Mouse (Mus musculus) heart, embryonic 14.5 days (tissue): Measurements from ENCODE around the gene Lrrfip1. TPM values are rescaled to one million over a fixed set of nuclear protein-coding genes. Genes with fewer than 3 reads are reported as not detected.

Experiments used
- ATAC-seq: fragments of 200-750 bp; cut with Nextera tagmentation; 2 replicates; pipeline ENCODE4 v1.8.0; 2017; ENCODE audit warnings: low read depth, moderate TSS enrichment; ENCODE audit not compliant: insufficient number of reproducible peaks, insufficient read depth, low FRiP score
- H3K27ac ChIP-seq, 2 experiments: fragments of 200-500 bp in 1 of 2; fragments of 300-500 bp in 1 of 2; sonication (generic) in 1 of 2; replicated peaks in 1 of 2; 2 replicates each; pipeline ENCODE4 v1.5.1; 2012 to 2014; ENCODE audit warnings: low read depth in 2 of 2, low read length in 2 of 2, control low read depth in 1 of 2, mild to moderate bottlenecking in 1 of 2, mixed read lengths in 1 of 2; ENCODE audit not compliant: control insufficient read depth in 1 of 2, insufficient read depth in 1 of 2
- H3K27me3 ChIP-seq: fragments of 300-500 bp; sonication (generic); 2 replicates; pipeline ENCODE4 v1.6.1; 2014; ENCODE audit warnings: mild to moderate bottlenecking, low read length, control low read depth; ENCODE audit not compliant: control insufficient read depth, insufficient read depth
- H3K36me3 ChIP-seq: fragments of 300-500 bp; sonication (generic); 2 replicates; pipeline ENCODE4 v1.6.1; 2014; ENCODE audit warnings: mild to moderate bottlenecking, control low read depth, low read length, mixed read lengths; ENCODE audit not compliant: control insufficient read depth, insufficient read depth
- H3K4me1 ChIP-seq, 2 experiments: fragments of 200-500 bp in 1 of 2; fragments of 300-500 bp in 1 of 2; sonication (generic) in 1 of 2; 2 replicates each; pipeline ENCODE4 v1.6.1; 2012 to 2014; ENCODE audit warnings: low read length in 2 of 2, control low read depth in 1 of 2, mixed read lengths in 1 of 2; ENCODE audit not compliant: control insufficient read depth in 2 of 2, insufficient read depth in 2 of 2
- H3K4me2 ChIP-seq: fragments of 300-500 bp; sonication (generic); 2 replicates; pipeline ENCODE4 v1.6.1; 2014; ENCODE audit warnings: mild to moderate bottlenecking, low read length
- H3K4me3 ChIP-seq, 2 experiments: fragments of 200-500 bp in 1 of 2; fragments of 300-500 bp in 1 of 2; sonication (generic) in 1 of 2; 2 replicates each; pipeline ENCODE4 v1.5.1; 2012 to 2014; ENCODE audit warnings: low read length in 2 of 2, mild to moderate bottlenecking in 2 of 2, control low read depth in 1 of 2, low read depth in 1 of 2, moderate library complexity in 1 of 2; ENCODE audit not compliant: control insufficient read depth in 1 of 2, insufficient read depth in 1 of 2
- H3K9ac ChIP-seq: fragments of 300-500 bp; sonication (generic); 2 replicates; pipeline ENCODE4 v1.6.1; 2014; ENCODE audit warnings: mild to moderate bottlenecking, low read length
- H3K9me3 ChIP-seq: fragments of 300-500 bp; sonication (generic); 2 replicates; pipeline ENCODE4 v1.6.1; 2016; ENCODE audit warnings: low read length, control low read depth; ENCODE audit not compliant: control insufficient read depth
- WGBS: fragments of 180-500 bp; shearing (Covaris S2); extraction: QIAGEN DNeasy Blood & Tissue Kit; methylation state at CpG from one replicate; pipeline ENCODE4 v1.1.7; 2014; 5-methylcytosine and 5-hydroxymethylcytosine counted together
- polyA plus RNA-seq: library from polyadenylated mRNA; unstranded; fragments of >200 nt; fragmentation: Nextera tagmentation; extraction: Ambion mirVana; gene quantifications from 2 replicates; pipeline ENCODE4 v1.2.1, GENCODE M21; 2014

The Lrrfip1 gene
- polyA plus RNA-seq, 1 experiment from 2014 or later, result 151 TPM

DNA sequence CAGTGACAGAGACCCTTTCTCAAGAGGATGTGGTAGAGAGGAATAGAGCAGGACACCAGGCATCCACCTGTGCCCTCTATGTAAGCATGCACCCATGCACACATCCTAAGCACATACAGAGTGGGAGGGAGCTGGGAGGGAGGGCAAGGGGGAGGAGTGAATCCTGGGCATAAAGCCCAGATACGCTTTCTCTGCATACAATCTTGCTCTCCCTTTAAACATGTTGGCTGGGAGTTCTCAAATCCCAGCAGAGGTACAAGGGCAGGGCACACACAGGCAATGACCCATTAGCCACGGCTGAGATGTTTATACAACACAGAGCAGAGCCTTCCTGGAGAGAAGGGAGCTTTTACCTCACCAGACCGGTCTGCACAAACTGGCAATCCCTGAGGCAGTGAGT lies 35.5 kb upstream of the Lrrfip1 start:
- peaks cover 28% of the 10 kb centered on the region for H3K27me3 ChIP-seq
- H3K27ac ChIP-seq, result peak overlapping the region; percentile 12 to 29; a peak in 2 of 4 replicates
- peak; percentile 54 for ATAC-seq
- no peak overlapping the region for H3K4me3 ChIP-seq
- peaks cover 13 to 22% of the 10 kb centered on the region in 2 experiments for H3K4me1 ChIP-seq
- no peak overlapping the region; the same call in 1 of the 2 replicates for H3K4me2 ChIP-seq
- no peaks in the 10 kb centered on the region for H3K36me3 ChIP-seq
- no peaks in the 10 kb centered on the region for H3K9me3 ChIP-seq
- 16% methylated on average over 3 of the region's 3 CpGs for WGBS
- H3K9ac ChIP-seq, result no peak overlapping the region

DNA sequence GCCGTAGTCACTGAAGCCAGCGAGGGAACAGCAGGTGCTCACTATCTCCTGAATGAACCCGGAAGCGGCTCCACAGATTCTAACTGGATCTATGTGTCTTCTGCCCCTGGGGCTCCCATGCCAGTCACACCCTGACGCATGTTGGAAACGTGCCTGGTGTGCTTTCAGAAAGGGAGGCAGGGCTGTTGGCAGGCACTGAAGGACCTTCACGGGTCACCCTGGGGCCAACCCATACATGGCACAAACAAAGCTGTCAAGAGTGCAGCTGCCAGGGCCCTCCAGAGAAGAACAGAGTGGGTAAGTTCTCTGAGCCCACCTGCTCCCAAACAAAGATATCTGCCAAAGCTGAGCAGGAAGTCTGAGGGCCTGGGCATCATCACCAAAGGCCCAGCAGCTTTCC lies 31.0 kb upstream of the Lrrfip1 start:
- Histone ChIP-seq H3K27ac (peak overlapping the region; percentile 55 to 66; a peak in 3 of 4 replicates), H3K36me3 (no peaks in the 10 kb centered on the region), H3K9me3 (no peaks in the 10 kb centered on the region), H3K4me1 (peaks cover 26 to 45% of the 10 kb centered on the region in 2 experiments), H3K4me3 (no peak overlapping the region), H3K9ac (peak overlapping the region; percentile 53; the same call in 1 of the 2 replicates), H3K27me3 (no peaks in the 10 kb centered on the region; the same call in 1 of the 2 replicates), H3K4me2 (peak overlapping the region; percentile 13)
- peak; percentile 41; the same call in 1 of the 2 replicates for ATAC-seq
- WGBS, result 46% methylated on average over 7 of the region's 7 CpGs

DNA sequence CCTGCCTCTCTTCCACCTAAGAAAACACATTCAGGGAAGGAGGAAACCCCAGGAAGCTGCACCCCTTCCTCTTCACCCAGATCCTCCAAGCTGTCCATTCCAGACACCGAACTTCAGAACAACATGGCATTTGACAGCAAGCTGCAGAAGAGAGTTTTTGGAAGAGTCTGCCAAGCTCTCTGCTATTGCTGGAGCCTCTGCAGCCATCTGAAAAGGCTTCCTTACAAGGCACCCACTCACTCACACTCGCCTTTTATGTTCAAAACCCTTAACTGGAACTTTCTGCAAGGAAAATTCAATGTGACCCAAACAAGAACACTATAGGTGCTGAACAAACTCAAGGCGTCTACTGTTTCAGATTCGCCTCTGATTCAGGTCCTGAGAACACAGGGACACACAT lies 29.9 kb upstream of the Lrrfip1 start:
- H3K4me2 ChIP-seq, result no peak overlapping the region
- no peaks in the 10 kb centered on the region for H3K27me3 ChIP-seq
- no peaks in the 10 kb centered on the region for H3K9me3 ChIP-seq
- H3K36me3 ChIP-seq, result no peaks in the 10 kb centered on the region
- H3K4me1 ChIP-seq, result peaks cover 31 to 43% of the 10 kb centered on the region in 2 experiments
- H3K9ac ChIP-seq, result no peak overlapping the region
- WGBS, result 78% methylated on average over 4 of the region's 4 CpGs
- no peak overlapping the region for H3K4me3 ChIP-seq
- no peak overlapping the region for H3K27ac ChIP-seq
- no peak for ATAC-seq

DNA sequence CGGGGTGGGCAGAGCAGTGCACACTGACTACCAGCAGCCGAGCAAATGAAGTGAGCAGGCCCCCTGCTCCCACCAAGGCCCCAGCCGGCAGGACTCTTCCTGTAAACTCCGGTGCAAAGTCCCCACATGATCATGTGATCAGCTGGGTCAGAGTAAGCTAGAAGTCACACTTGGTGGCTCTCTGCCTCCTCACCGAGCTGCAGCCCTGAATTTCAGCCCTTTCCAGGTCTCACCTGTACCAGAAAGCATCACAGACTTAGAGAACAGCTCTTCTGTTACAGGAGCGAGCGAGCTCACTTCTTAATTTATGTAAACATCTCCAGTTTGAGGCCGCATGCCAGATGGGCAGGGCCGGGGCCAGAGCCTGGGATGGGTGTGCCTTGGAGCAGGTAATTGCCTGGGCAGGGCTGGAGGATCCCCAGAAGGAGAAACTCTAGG lies 29.2 kb upstream of the Lrrfip1 start, which contains the start of gene Rab17:
TSS of gene Rab17 (minus strand) at position 315 of the 438 bp plus-strand sequence.
- no peak for ATAC-seq
- Histone ChIP-seq H3K4me3 (no peak within 1 kb of the TSS), H3K9ac (peak within 1 kb of the TSS; percentile 51; the same call in 1 of the 2 replicates), H3K4me2 (peak within 1 kb of the TSS; percentile 22; the same call in 1 of the 2 replicates), H3K9me3 (no peaks in the 10 kb centered on the region), H3K4me1 (peaks cover 35 to 47% of the 10 kb centered on the region in 2 experiments), H3K27me3 (no peaks in the 10 kb centered on the region), H3K27ac (no peak within 1 kb of the TSS), H3K36me3 (no peaks in the 10 kb centered on the region)
- 45% methylated on average over 9 of the region's 9 CpGs for WGBS

DNA sequence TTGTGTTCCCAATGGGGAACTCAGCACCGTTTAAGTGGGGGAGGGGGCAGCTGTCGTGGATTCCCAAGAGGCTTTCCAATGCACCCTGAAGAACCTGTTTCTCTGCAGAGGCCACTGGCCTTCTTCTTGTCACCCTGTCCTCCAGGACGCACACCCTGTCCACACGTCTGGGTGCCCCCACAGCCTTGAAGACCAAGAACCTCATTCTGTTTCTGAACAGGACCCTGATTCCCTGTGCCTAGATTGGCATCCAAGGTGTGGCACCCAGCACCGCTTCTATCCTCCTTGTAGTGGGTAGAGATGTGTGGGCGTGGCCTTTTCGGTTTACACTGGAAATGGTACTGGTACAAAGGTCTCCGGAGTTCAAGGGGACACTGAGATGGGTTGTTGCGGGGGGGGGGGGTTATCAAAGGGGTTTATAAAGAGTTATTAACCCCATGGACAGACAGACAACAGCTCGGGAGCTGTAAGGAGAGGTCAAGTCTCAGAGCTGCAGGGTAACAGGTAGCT lies 28.6 kb upstream of the Lrrfip1 start:
- WGBS, result 78% methylated on average over 10 of the region's 10 CpGs
- Histone ChIP-seq H3K4me3 (no peak overlapping the region), H3K27me3 (no peaks in the 10 kb centered on the region), H3K9ac (no peak overlapping the region), H3K4me1 (peaks cover 39 to 53% of the 10 kb centered on the region in 2 experiments), H3K9me3 (no peaks in the 10 kb centered on the region), H3K4me2 (no peak overlapping the region), H3K27ac (no peak overlapping the region), H3K36me3 (no peaks in the 10 kb centered on the region)
- ATAC-seq, result no peak

DNA sequence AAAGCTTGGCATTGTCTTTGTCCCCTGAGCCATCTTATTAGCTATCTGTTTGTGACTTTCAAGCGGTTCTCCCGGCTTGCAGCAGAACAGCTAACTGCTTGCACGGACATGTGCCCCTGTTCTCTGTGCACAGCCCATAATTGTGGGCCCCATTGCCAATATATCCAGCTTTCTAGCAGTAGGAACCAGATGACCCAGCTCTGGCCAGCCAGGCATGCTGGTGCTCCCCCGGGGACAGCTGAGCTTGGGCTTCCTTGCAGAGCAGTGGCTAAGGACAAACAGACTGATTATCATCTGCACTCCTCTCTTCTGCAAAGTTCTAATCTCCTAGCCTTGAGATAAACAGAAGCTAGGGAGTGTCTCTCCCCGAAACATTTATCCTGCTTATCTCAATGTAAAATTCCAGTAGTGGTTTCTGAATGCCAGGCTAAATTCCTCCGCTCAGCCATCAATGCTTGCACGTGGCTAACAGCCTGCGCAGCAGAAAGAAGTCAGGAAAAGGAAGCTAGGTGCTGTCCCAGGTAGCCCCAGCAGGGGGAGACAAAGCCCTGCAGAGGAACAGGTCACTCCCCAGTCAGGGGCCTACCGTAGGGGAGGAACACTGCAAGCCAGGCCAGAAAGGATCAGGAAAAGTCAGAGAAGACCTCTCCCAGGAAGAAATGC lies 25.5 kb upstream of the Lrrfip1 start:
- H3K36me3 ChIP-seq, result no peaks in the 10 kb centered on the region
- H3K27ac ChIP-seq, result peak overlapping the region; percentile 52 to 55
- no peaks in the 10 kb centered on the region for H3K9me3 ChIP-seq
- 12% methylated on average over 9 of the region's 9 CpGs for WGBS
- H3K4me1 ChIP-seq, result peaks cover 37 to 50% of the 10 kb centered on the region in 2 experiments
- H3K27me3 ChIP-seq, result no peaks in the 10 kb centered on the region
- peak overlapping the region; percentile 62 for H3K9ac ChIP-seq
- no peak overlapping the region for H3K4me3 ChIP-seq
- peak; percentile 58 for ATAC-seq
- peak overlapping the region; percentile 15; the same call in 1 of the 2 replicates for H3K4me2 ChIP-seq

DNA sequence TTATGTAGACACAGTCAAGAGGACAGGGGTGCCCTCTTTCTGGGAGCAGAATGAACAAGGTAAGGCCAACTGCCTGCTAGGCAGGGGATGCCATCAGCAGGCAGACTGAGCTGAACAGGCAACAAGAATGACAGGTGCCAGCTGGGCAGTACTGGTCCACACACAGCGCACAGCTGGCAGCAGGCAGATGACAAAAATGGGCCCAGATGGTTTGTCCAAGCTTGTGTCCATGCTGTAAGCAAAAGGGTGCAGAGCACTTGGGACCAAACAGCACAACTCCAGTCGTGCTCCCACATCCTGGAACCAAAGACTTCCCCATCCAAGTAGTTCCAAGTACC lies 25.0 kb upstream of the Lrrfip1 start:
- H3K27me3 ChIP-seq, result no peaks in the 10 kb centered on the region
- no peak overlapping the region for H3K4me3 ChIP-seq
- 80% methylated on average over 2 of the region's 2 CpGs for WGBS
- H3K36me3 ChIP-seq, result no peaks in the 10 kb centered on the region
- peak overlapping the region; percentile 62 for H3K9ac ChIP-seq
- H3K4me2 ChIP-seq, result 0 out of 2 replicates have a peak overlapping the region, but pooled peaks have one; percentile 3
- peak overlapping the region; percentile 29 to 43 for H3K27ac ChIP-seq
- no peaks in the 10 kb centered on the region for H3K9me3 ChIP-seq
- peaks cover 34 to 45% of the 10 kb centered on the region in 2 experiments for H3K4me1 ChIP-seq
- ATAC-seq, result 0 out of 2 replicates have a peak, but pooled peaks have one; percentile 2
